Mouse (Mus musculus): ENCODE measurements at regions not wholly inside any gene's neighbourhood (a gene's known extent, or its start where the extent isn't known, plus 50 kb on each side); places are given as distances from the start of the nearest gene placed in this dataset.

DNA sequence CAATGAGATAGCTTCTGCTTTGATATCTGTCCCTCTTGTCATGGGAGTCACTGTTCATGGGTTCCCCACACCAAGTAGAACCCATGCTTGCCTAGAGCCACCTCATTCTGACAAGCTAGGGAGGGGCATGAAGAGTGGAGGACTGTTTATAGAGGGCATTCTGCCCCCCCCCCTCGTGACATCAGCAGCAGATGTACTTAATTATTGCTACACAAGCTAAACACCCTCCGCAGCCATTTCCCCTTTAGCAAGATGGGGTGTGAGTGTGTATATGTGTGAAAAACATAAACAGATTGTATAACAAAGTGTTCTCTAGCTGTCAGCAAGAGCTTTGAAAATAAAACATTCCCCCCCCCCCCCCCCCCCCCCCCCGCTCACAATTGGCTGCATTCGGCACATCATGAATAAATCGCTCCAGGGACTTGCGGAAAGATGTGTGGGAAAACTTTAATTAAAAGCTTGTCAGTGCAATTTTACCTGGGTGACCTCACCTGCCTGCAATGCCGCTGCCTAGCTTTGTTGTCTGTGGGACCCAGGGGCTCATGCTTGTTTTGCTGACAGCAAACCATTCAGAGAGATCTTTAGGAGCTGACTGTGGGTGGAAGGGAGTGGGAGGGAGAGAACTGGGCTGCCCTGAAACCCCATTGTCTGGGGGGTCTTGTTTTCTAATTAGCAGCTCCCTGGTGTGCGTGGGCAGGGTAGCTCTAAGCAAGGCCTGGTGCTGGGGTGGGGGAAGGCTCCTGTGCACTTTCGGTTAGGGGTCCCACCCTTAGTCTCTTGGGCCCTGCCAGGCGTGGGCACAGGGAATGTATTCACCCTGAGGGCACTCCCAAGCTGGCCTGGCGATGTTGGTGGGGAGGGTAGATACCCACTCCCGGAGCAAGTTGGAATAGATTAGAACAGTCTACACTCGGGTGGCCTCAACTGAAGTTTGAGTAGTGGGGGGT lies 63.4 kb downstream of the Irx2 start:
- Histone ChIP-seq H3K4me3 (ENCODE audit: low read depth, low read length) (no peak overlapping the region), H3K27me3 (ENCODE audit: control insufficient read depth, insufficient read depth, low read length) (no peaks in the 10 kb centered on the region), H3K27ac (ENCODE audit: low read length) (no peak overlapping the region), H3K36me3 (ENCODE audit: control insufficient read depth, insufficient read depth, low read length) (no peaks in the 10 kb centered on the region), H3K9ac (replicated peaks; ENCODE audit: low read depth, low read length) (no peak overlapping the region), H3K4me1 (ENCODE audit: control insufficient read depth, insufficient read depth, low read length) (no peaks in the 10 kb centered on the region), H3K4me2 (replicated peaks; ENCODE audit: low read depth, low read length) (no peak overlapping the region), H3K9me3 (ENCODE audit: control insufficient read depth, low read depth, low read length) (no peaks in the 10 kb centered on the region)
- ATAC-seq (ENCODE audit: insufficient number of reproducible peaks, insufficient read depth, low FRiP score, low read depth), result no peak
- WGBS, result 52% methylated on average over 13 of the region's 13 CpGs

DNA sequence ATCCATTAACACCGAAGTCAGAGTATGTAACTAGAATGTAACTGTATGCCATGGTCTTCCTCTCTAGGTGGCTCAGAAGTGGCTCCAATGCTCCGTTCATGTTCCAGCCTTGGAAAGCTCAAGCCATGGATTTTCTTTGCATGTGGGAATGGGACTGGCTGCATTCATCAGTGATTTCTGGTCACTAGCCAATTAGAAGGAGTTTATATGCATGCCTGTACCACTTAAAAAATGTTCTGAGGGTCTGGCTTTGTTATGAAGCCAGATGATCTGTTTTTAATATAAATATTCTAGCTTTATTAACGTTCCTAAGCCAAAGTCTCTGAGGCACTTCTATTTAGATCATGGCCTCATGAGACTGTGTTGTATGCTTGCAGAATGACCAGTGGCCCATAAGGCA lies 78.8 kb downstream of the Irx2 start:
- H3K4me2 ChIP-seq (replicated peaks; ENCODE audit: low read depth, low read length), result no peak overlapping the region
- H3K9me3 ChIP-seq (ENCODE audit: control insufficient read depth, low read depth, low read length), result no peaks in the 10 kb centered on the region
- 70% methylated on average over 3 of the region's 3 CpGs for WGBS
- H3K27me3 ChIP-seq (ENCODE audit: control insufficient read depth, insufficient read depth, low read length), result no peaks in the 10 kb centered on the region
- H3K4me3 ChIP-seq (ENCODE audit: low read depth, low read length), result no peak overlapping the region
- no peak overlapping the region for H3K27ac ChIP-seq (ENCODE audit: low read length)
- ATAC-seq (ENCODE audit: insufficient number of reproducible peaks, insufficient read depth, low FRiP score, low read depth), result no peak
- no peak overlapping the region for H3K9ac ChIP-seq (replicated peaks; ENCODE audit: low read depth, low read length)
- 0 out of 2 replicates have a peak, but pooled peaks cover 3% of the 10 kb centered on the region for H3K4me1 ChIP-seq (ENCODE audit: control insufficient read depth, insufficient read depth, low read length)
- H3K36me3 ChIP-seq (ENCODE audit: control insufficient read depth, insufficient read depth, low read length), result no peaks in the 10 kb centered on the region

DNA sequence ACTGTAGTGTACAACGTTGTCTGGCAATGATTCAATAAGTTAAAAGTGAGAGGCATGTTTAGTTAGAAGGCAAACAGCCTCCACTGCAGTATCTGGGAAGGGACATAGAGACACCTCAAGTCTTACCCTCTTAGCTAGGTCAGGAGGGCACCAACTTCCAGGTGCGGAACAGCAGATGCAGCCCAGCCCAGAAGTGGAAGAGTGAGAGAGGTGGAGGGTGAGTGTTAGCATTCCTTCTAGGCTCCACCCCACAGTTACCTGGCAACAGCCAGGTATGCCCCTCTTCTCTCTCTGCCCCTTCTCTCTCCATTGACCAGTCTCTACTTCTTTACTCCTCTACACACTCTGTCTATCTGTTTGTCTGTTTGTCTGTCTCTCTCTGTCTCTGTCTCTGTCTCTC lies 80.1 kb downstream of the Irx2 start:
- Histone ChIP-seq H3K9me3 (ENCODE audit: control insufficient read depth, low read depth, low read length) (no peaks in the 10 kb centered on the region), H3K4me3 (ENCODE audit: low read depth, low read length) (no peak overlapping the region), H3K27ac (ENCODE audit: low read length) (no peak overlapping the region), H3K27me3 (ENCODE audit: control insufficient read depth, insufficient read depth, low read length) (no peaks in the 10 kb centered on the region), H3K4me1 (ENCODE audit: control insufficient read depth, insufficient read depth, low read length) (0 out of 2 replicates have a peak, but pooled peaks cover 3% of the 10 kb centered on the region), H3K36me3 (ENCODE audit: control insufficient read depth, insufficient read depth, low read length) (no peaks in the 10 kb centered on the region), H3K4me2 (replicated peaks; ENCODE audit: low read depth, low read length) (no peak overlapping the region), H3K9ac (replicated peaks; ENCODE audit: low read depth, low read length) (no peak overlapping the region)
- ATAC-seq (ENCODE audit: insufficient number of reproducible peaks, insufficient read depth, low FRiP score, low read depth), result no peak
- 60% methylated on average over 2 of the region's 2 CpGs for WGBS

DNA sequence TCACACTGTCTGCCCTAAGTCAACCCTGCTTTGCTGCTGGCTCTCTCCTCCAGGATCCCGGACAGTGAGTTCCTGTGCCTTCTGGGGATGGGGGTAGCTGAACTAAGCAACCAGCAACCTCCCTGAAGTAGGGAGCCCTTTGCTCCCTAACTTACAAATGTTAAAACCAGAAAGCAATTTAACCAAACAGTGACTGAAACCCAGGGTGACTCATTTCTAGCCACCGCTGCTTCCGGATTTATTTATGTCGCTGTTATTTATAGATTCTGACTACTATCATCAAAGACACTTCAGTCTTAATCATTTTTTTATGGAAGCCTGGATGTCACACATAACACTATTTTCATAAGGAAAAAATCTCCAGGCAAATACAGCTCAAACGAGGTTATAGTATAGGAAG lies 81.4 kb downstream of the Irx2 start:
- ATAC-seq (ENCODE audit: insufficient number of reproducible peaks, insufficient read depth, low FRiP score, low read depth), result no peak
- 61% methylated on average over 5 of the region's 5 CpGs for WGBS
- no peak overlapping the region for H3K4me3 ChIP-seq (ENCODE audit: low read depth, low read length)

DNA sequence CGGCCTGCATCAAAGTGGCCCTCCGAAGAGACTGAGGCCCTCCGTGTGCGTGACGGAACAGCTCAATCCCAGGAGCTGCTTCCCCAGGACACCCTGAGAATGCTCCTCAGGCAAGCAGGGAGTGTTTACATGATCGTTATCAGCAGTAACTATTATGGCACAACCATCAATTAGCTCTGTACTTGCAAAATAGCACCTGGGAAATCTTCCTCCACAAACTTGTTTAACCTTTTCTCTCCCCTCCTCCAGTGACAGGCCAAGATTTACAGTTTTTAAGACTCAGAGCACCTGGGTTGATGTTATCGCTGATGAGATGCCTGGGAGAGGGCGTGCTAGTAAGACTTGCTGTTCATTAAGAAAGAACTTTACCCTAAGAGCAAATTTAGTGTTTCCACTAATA lies 82.5 kb downstream of the Irx2 start:
- Histone ChIP-seq H3K27me3 (ENCODE audit: control insufficient read depth, insufficient read depth, low read length) (no peaks in the 10 kb centered on the region), H3K4me3 (ENCODE audit: low read depth, low read length) (no peak overlapping the region), H3K9ac (replicated peaks; ENCODE audit: low read depth, low read length) (no peak overlapping the region), H3K9me3 (ENCODE audit: control insufficient read depth, low read depth, low read length) (no peaks in the 10 kb centered on the region), H3K27ac (ENCODE audit: low read length) (no peak overlapping the region), H3K4me2 (replicated peaks; ENCODE audit: low read depth, low read length) (no peak overlapping the region), H3K4me1 (ENCODE audit: control insufficient read depth, insufficient read depth, low read length) (0 out of 2 replicates have a peak, but pooled peaks cover 3% of the 10 kb centered on the region), H3K36me3 (ENCODE audit: control insufficient read depth, insufficient read depth, low read length) (no peaks in the 10 kb centered on the region)
- no peak for ATAC-seq (ENCODE audit: insufficient number of reproducible peaks, insufficient read depth, low FRiP score, low read depth)
- WGBS, result 26% methylated on average over 8 of the region's 8 CpGs

More for the DNA sequence above, 81.4 kb downstream of the Irx2 start:
- no peaks in the 10 kb centered on the region for H3K36me3 ChIP-seq (ENCODE audit: control insufficient read depth, insufficient read depth, low read length)
- no peak overlapping the region for H3K9ac ChIP-seq (replicated peaks; ENCODE audit: low read depth, low read length)
- no peak overlapping the region for H3K4me2 ChIP-seq (replicated peaks; ENCODE audit: low read depth, low read length)
- 0 out of 2 replicates have a peak, but pooled peaks cover 3% of the 10 kb centered on the region for H3K4me1 ChIP-seq (ENCODE audit: control insufficient read depth, insufficient read depth, low read length)
- H3K27ac ChIP-seq (ENCODE audit: low read length), result no peak overlapping the region
- no peaks in the 10 kb centered on the region for H3K27me3 ChIP-seq (ENCODE audit: control insufficient read depth, insufficient read depth, low read length)
- no peaks in the 10 kb centered on the region for H3K9me3 ChIP-seq (ENCODE audit: control insufficient read depth, low read depth, low read length)

DNA sequence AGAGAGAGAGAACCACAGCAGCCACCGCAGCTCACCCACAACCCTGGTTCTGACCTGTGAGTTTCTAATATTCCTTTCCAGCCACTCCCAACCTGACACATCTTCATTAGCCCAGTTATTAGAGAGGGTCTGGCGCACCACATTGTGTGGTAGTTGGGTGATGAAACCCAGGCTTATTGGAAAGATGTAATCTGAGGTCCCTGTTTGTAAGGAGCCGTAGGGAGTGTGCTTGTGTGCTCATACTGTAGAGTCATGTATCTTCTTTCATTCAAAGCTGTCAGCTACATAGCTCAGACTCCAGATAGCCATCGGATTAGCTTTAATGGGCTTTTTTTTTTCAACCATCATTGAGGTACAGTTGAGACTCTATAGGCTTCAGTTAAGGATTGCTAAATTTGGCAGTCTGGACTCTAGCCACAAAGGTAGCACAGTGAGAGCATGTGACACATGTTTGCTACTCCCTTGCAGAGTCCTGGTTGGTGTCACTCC lies 83.3 kb downstream of the Irx2 start:
- Histone ChIP-seq H3K27ac (ENCODE audit: low read length) (no peak overlapping the region), H3K9me3 (ENCODE audit: control insufficient read depth, low read depth, low read length) (no peaks in the 10 kb centered on the region), H3K36me3 (ENCODE audit: control insufficient read depth, insufficient read depth, low read length) (no peaks in the 10 kb centered on the region), H3K27me3 (ENCODE audit: control insufficient read depth, insufficient read depth, low read length) (no peaks in the 10 kb centered on the region), H3K4me1 (ENCODE audit: control insufficient read depth, insufficient read depth, low read length) (0 out of 2 replicates have a peak, but pooled peaks cover 3% of the 10 kb centered on the region), H3K4me3 (ENCODE audit: low read depth, low read length) (no peak overlapping the region), H3K9ac (replicated peaks; ENCODE audit: low read depth, low read length) (no peak overlapping the region), H3K4me2 (replicated peaks; ENCODE audit: low read depth, low read length) (no peak overlapping the region)
- WGBS, result 51% methylated on average over 4 of the region's 4 CpGs
- no peak for ATAC-seq (ENCODE audit: insufficient number of reproducible peaks, insufficient read depth, low FRiP score, low read depth)

DNA sequence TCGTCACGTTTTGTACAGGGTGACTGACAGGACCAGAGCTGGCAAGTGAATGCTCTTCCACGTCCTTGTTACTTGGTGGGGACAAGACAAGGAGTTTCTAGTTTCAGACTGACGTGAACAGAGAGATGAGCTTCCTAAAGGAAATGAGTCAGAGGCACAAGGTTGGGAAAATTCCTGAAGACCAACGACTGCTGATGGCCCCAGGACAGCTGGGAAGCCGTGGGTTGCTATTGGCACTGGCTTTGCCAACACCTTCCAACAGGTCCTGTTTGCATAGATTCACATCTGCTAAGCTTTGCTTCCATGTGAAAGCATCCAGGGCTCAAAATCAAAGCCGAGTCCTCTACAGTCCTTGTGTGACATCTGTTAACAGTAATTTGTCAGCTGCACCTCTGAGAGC lies 86.2 kb downstream of the Irx2 start:
- Histone ChIP-seq H3K4me1 (ENCODE audit: control insufficient read depth, insufficient read depth, low read length) (0 out of 2 replicates have a peak, but pooled peaks cover 3% of the 10 kb centered on the region), H3K9me3 (ENCODE audit: control insufficient read depth, low read depth, low read length) (no peaks in the 10 kb centered on the region), H3K27ac (ENCODE audit: low read length) (no peak overlapping the region), H3K9ac (replicated peaks; ENCODE audit: low read depth, low read length) (no peak overlapping the region), H3K36me3 (ENCODE audit: control insufficient read depth, insufficient read depth, low read length) (no peaks in the 10 kb centered on the region), H3K4me3 (ENCODE audit: low read depth, low read length) (no peak overlapping the region), H3K27me3 (ENCODE audit: control insufficient read depth, insufficient read depth, low read length) (no peaks in the 10 kb centered on the region), H3K4me2 (replicated peaks; ENCODE audit: low read depth, low read length) (no peak overlapping the region)
- ATAC-seq (ENCODE audit: insufficient number of reproducible peaks, insufficient read depth, low FRiP score, low read depth), result no peak
- 49% methylated on average over 7 of the region's 7 CpGs for WGBS

DNA sequence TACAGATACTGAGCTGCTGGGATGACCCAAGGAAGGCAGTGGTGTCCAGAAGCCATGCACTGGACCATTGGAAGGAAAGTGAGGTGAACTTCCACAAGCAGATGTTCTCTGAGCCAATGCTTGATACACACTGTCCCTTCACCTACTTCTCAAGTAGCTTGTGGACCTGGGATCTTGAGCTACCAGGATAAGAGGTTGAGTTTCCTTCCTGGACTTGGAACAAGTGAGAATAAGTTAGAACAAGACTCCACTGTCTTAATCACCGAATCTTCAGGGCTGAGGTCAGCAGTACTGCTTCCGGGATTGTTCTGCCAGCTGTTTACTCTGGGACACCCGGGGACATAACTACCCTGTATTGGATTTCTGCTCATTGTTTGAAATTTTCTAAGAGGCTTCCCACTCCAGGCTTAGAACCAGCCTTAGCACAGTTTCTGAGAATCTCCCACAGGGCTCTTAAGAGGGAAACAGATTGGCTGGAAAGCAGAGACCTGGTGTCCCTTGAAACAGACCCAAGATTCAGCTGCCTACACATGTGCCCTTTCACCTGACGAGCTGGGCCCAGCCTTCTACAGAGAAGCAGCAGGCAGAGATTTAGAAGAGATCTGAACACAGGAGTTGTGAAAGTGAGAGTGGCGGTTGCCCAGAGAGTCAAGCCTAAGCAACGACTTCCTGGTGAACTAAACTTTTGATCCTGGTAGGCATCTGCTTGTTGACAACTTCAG lies 87.5 kb downstream of the Irx2 start:
- Histone ChIP-seq H3K9me3 (ENCODE audit: control insufficient read depth, low read depth, low read length) (no peaks in the 10 kb centered on the region), H3K27ac (ENCODE audit: low read length) (no peak overlapping the region), H3K4me2 (replicated peaks; ENCODE audit: low read depth, low read length) (no peak overlapping the region), H3K27me3 (ENCODE audit: control insufficient read depth, insufficient read depth, low read length) (no peaks in the 10 kb centered on the region), H3K36me3 (ENCODE audit: control insufficient read depth, insufficient read depth, low read length) (no peaks in the 10 kb centered on the region), H3K4me1 (ENCODE audit: control insufficient read depth, insufficient read depth, low read length) (no peaks in the 10 kb centered on the region), H3K4me3 (ENCODE audit: low read depth, low read length) (no peak overlapping the region), H3K9ac (replicated peaks; ENCODE audit: low read depth, low read length) (no peak overlapping the region)
- 54% methylated on average over 6 of the region's 6 CpGs for WGBS
- ATAC-seq (ENCODE audit: insufficient number of reproducible peaks, insufficient read depth, low FRiP score, low read depth), result no peak
